Mouse (Mus musculus): ENCODE measurements around the gene Auts2. TPM values are rescaled to one million over a fixed set of nuclear protein-coding genes. Genes with fewer than 3 reads are reported as not detected.

Auts2 gene
- polyA plus RNA-seq, 1 experiment from 2014 or later: 30.4 TPM

DNA sequence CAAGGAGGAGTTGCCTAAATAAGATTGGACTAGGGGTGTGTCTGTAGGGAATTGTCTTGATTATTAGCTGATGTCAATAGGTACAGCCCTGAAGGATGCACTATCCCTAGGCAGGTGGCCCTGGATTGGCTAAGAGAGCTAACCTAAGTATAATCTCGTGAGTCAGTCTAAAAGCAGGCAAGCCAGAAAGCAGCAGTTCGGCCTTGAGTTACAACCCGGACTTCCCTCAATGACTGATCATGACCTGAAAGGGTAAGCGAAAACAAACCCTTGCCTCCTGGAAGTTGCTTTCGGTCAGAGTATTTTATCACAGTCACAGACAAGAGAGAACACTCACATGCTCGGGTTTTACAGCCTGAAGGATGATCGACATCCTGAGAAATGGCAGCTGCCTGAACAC, 998.8 kb downstream of the Auts2 start:
- 73% methylated on average over 7 of the region's 7 CpGs for WGBS
- H3K9me3 ChIP-seq (ENCODE audit: control insufficient read depth, low read length): no peaks in the 10 kb centered on the region
- H3K4me2 ChIP-seq (ENCODE audit: low read length): no peak overlapping the region
- H3K4me3 ChIP-seq (ENCODE audit: low read depth, low read length): no peak overlapping the region
- ATAC-seq (replicated peaks; ENCODE audit: low FRiP score, low TSS enrichment, low read depth) (no peak), DNase-seq (ENCODE audit: low spot score) (no peak)
- H3K27ac ChIP-seq (ENCODE audit: low read depth): no peak overlapping the region
- H3K27me3 ChIP-seq (replicated peaks; ENCODE audit: control insufficient read depth, insufficient read depth, low read length): no peaks in the 10 kb centered on the region
- H3K9ac ChIP-seq (ENCODE audit: low read length): no peak overlapping the region
- H3K4me1 ChIP-seq (replicated peaks; ENCODE audit: control insufficient read depth, insufficient read depth, low read length): no peaks in the 10 kb centered on the region
- no peaks in the 10 kb centered on the region for H3K36me3 ChIP-seq (ENCODE audit: control insufficient read depth, insufficient read depth, low read length)

DNA sequence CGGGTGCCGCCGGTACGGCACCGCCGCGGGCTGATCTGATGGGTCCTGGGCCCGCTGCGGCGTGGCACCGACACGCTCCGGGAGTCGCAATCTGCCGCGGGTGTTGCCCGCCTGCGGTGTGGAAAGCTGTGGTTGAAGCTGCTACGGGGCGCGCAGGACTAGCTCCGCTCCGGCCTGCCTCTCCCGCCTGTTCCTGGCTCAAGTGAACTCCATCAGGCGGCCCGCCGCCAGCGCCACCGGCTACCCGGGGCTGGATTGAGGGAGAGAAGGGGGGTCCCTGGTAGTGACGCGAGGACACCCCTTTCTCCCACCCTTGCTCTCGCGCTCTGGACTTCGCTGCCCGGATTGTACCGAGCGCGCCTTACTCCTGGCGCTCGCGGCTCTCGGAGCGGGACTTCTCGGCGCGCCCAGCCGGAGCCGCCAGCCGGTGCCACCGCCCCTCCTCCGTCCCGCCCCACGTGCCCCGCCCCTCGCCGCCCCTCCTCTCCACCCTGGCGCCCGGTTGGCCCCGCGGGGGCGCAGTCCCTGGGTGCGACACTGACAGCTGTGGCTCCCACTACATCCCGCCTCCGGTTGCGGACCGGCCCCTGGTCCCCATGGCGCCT, 1004.7 kb downstream of the Auts2 start:
- WGBS: under 1% methylated on average over 67 of the region's 68 CpGs
- no peaks in the 10 kb centered on the region for H3K36me3 ChIP-seq (ENCODE audit: control insufficient read depth, insufficient read depth, low read length)
- H3K9me3 ChIP-seq (ENCODE audit: control insufficient read depth, low read length): no peaks in the 10 kb centered on the region
- no peaks in the 10 kb centered on the region for H3K27me3 ChIP-seq (replicated peaks; ENCODE audit: control insufficient read depth, insufficient read depth, low read length)
- peaks cover 14% of the 10 kb centered on the region for H3K4me1 ChIP-seq (replicated peaks; ENCODE audit: control insufficient read depth, insufficient read depth, low read length)
- H3K27ac ChIP-seq (ENCODE audit: low read depth): peak overlapping the region; percentile 92
- peak overlapping the region; percentile 70 for H3K4me2 ChIP-seq (ENCODE audit: low read length)
- ATAC-seq (replicated peaks; ENCODE audit: low FRiP score, low TSS enrichment, low read depth) (peak; percentile 84), DNase-seq (ENCODE audit: low spot score) (no peak)
- H3K9ac ChIP-seq (ENCODE audit: low read length): peak overlapping the region; percentile 90
- H3K4me3 ChIP-seq (ENCODE audit: low read depth, low read length): peak overlapping the region; percentile 85

GRCm38 (mm10) chr5:131537831-131538310, 1005.3 kb downstream of the Auts2 start:
- H3K27ac ChIP-seq (ENCODE audit: low read depth): peak overlapping the region; percentile 92
- H3K9me3 ChIP-seq (ENCODE audit: control insufficient read depth, low read length): no peaks in the 10 kb centered on the region
- peaks cover 3% of the 10 kb centered on the region; the same call in 1 of the 2 replicates for H3K36me3 ChIP-seq (ENCODE audit: control insufficient read depth, insufficient read depth, low read length)
- DNase-seq (ENCODE audit: low spot score) (peak; percentile 94), ATAC-seq (replicated peaks; ENCODE audit: low FRiP score, low TSS enrichment, low read depth) (peak; percentile 61)
- H3K4me2 ChIP-seq (ENCODE audit: low read length): peak overlapping the region; percentile 70
- H3K4me3 ChIP-seq (ENCODE audit: low read depth, low read length): peak overlapping the region; percentile 85
- H3K9ac ChIP-seq (ENCODE audit: low read length): peak overlapping the region; percentile 90
- H3K27me3 ChIP-seq (replicated peaks; ENCODE audit: control insufficient read depth, insufficient read depth, low read length): no peaks in the 10 kb centered on the region
- 0% methylated on average over 38 of the region's 48 CpGs for WGBS
- H3K4me1 ChIP-seq (replicated peaks; ENCODE audit: control insufficient read depth, insufficient read depth, low read length): peaks cover 14% of the 10 kb centered on the region

DNA sequence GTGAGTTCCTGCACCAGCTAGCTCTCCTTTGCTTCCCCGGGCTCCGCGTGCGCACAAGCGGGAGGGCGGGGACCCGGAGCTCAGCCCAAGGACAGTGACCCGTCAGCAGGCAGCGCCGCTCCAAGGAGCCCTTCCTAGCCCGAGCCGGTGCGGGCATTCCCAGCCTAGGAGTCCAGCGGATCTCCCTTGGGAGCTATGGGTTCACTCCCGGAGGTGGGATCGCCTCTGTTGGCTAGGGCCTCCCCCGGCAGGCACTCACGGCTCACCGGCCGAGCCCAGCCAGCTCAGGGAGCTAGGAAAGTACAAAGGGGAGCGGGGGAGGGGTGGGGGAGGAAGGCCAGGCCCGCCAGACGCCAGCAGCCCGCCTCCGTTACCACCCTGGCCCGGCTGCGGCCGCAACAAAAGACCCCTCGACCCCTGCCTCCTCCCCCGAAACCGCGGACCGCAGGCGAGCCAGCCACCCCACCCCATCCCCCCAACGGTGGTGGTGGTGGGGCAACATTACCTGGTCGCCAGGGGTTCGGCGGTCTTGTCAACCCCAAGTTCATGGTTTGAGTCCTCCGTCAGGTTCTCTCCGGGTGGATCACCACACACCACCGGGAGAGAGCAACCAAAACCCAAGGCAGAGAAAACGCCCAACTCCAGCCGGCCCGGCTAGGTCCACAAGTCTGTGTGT, 1005.9 kb downstream of the Auts2 start:
- Histone ChIP-seq H3K9ac (ENCODE audit: low read length) (peak overlapping the region; percentile 90), H3K4me3 (ENCODE audit: low read depth, low read length) (peak overlapping the region; percentile 85), H3K27ac (ENCODE audit: low read depth) (peak overlapping the region; percentile 92), H3K27me3 (replicated peaks; ENCODE audit: control insufficient read depth, insufficient read depth, low read length) (no peaks in the 10 kb centered on the region), H3K4me2 (ENCODE audit: low read length) (peak overlapping the region; percentile 70), H3K4me1 (replicated peaks; ENCODE audit: control insufficient read depth, insufficient read depth, low read length) (peaks cover 14% of the 10 kb centered on the region), H3K9me3 (ENCODE audit: control insufficient read depth, low read length) (no peaks in the 10 kb centered on the region), H3K36me3 (ENCODE audit: control insufficient read depth, insufficient read depth, low read length) (peaks cover 5% of the 10 kb centered on the region; the same call in 1 of the 2 replicates)
- peak; percentile 92 for DNase-seq (ENCODE audit: low spot score)
- under 1% methylated on average over 42 of the region's 44 CpGs for WGBS
- peak; percentile 71 for ATAC-seq (replicated peaks; ENCODE audit: low FRiP score, low TSS enrichment, low read depth)

DNA sequence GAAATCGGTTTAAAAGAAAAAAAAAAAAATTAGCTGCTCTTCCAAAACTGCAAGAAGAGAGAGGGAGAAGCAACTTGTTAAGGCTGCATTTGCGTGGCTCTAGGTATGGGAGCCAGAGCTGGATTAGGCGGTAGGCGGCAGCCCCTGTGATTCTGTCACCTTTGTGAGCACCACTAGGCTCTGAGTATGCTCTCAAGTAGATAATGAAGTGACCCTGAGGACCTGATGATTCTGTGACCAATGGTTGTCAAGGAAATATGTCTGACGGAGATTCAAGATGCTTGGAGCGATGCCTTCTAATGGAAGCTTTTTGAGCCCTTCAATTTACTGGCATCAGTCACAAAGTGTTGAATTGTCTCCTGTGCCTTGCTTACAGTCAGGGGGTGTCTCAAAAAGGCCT, 1007.4 kb downstream of the Auts2 start:
- H3K9ac ChIP-seq (ENCODE audit: low read length): no peak overlapping the region
- H3K4me3 ChIP-seq (ENCODE audit: low read depth, low read length): peak overlapping the region; percentile 85; the same call in 1 of the 2 replicates
- peak overlapping the region; percentile 70 for H3K4me2 ChIP-seq (ENCODE audit: low read length)
- H3K9me3 ChIP-seq (ENCODE audit: control insufficient read depth, low read length): no peaks in the 10 kb centered on the region
- peaks cover 5% of the 10 kb centered on the region; the same call in 1 of the 2 replicates for H3K36me3 ChIP-seq (ENCODE audit: control insufficient read depth, insufficient read depth, low read length)
- DNase-seq (ENCODE audit: low spot score) (no peak), ATAC-seq (replicated peaks; ENCODE audit: low FRiP score, low TSS enrichment, low read depth) (no peak)
- H3K4me1 ChIP-seq (replicated peaks; ENCODE audit: control insufficient read depth, insufficient read depth, low read length): peaks cover 20% of the 10 kb centered on the region
- no peak overlapping the region for H3K27ac ChIP-seq (ENCODE audit: low read depth)
- H3K27me3 ChIP-seq (replicated peaks; ENCODE audit: control insufficient read depth, insufficient read depth, low read length): no peaks in the 10 kb centered on the region
- 52% methylated on average over 6 of the region's 6 CpGs for WGBS

DNA sequence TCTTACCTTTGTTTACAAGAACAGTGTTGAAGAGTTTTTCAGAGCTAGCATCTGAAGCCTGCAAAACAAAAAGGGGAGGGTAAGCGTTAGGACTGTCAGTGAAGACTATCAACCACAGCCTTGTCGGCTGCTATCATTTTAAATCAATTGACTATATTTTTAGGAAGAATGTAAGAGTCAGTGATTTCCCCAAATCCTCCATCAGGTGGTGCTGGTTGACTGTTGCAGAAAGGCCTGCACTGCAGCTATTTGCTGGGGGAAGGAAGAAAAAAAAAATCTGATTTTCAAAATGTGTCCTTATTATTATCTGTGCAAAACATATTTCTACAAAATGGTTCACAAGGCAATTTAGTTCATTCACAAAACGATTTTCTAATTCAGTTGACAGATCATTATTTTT, 1009.3 kb downstream of the Auts2 start:
- DNase-seq (ENCODE audit: low spot score): peak; percentile 72

GRCm38 (mm10) chr5:131531744-131532552, 1011.2 kb downstream of the Auts2 start:
- no peak overlapping the region for H3K4me3 ChIP-seq (ENCODE audit: low read depth, low read length)
- H3K9me3 ChIP-seq (ENCODE audit: control insufficient read depth, low read length): no peaks in the 10 kb centered on the region
- DNase-seq (ENCODE audit: low spot score): no peak
- H3K4me2 ChIP-seq (ENCODE audit: low read length): no peak overlapping the region
- 71% methylated on average over 15 of the region's 15 CpGs for WGBS
- no peaks in the 10 kb centered on the region for H3K27me3 ChIP-seq (replicated peaks; ENCODE audit: control insufficient read depth, insufficient read depth, low read length)
- H3K9ac ChIP-seq (ENCODE audit: low read length): no peak overlapping the region
- no peak for ATAC-seq (replicated peaks; ENCODE audit: low FRiP score, low TSS enrichment, low read depth)
- peaks cover 20% of the 10 kb centered on the region for H3K4me1 ChIP-seq (replicated peaks; ENCODE audit: control insufficient read depth, insufficient read depth, low read length)
- H3K36me3 ChIP-seq (ENCODE audit: control insufficient read depth, insufficient read depth, low read length): peaks cover 10% of the 10 kb centered on the region
- no peak overlapping the region for H3K27ac ChIP-seq (ENCODE audit: low read depth)

More for the DNA sequence above, 1009.3 kb downstream of the Auts2 start:
- Histone ChIP-seq H3K36me3 (ENCODE audit: control insufficient read depth, insufficient read depth, low read length) (peaks cover 7% of the 10 kb centered on the region), H3K9ac (ENCODE audit: low read length) (no peak overlapping the region), H3K9me3 (ENCODE audit: control insufficient read depth, low read length) (no peaks in the 10 kb centered on the region), H3K4me3 (ENCODE audit: low read depth, low read length) (no peak overlapping the region), H3K4me1 (replicated peaks; ENCODE audit: control insufficient read depth, insufficient read depth, low read length) (peaks cover 20% of the 10 kb centered on the region), H3K4me2 (ENCODE audit: low read length) (no peak overlapping the region), H3K27ac (ENCODE audit: low read depth) (no peak overlapping the region), H3K27me3 (replicated peaks; ENCODE audit: control insufficient read depth, insufficient read depth, low read length) (no peaks in the 10 kb centered on the region)
- 33% methylated on average over 3 of the region's 3 CpGs for WGBS
- ATAC-seq (replicated peaks; ENCODE audit: low FRiP score, low TSS enrichment, low read depth): no peak

DNA sequence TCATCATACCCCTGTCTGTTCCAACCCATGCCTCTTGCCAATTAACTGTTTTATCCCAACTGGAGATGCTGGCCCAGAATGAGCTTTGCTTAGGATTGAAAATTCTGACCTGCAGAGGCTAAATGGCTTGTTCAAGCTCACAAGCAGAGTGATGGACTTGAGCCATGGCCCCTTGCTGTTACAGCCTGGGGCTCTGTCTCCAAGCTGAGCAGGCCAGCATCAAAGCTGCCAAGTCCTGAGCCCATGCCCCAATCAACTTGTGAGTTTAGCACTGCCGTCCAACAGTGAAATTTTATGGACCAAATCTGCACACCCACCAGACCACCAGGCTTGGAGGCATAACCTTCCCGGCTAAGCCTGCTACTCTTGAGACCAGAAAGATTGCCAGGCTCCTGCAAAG, 1012.3 kb downstream of the Auts2 start:
- ATAC-seq (replicated peaks; ENCODE audit: low FRiP score, low TSS enrichment, low read depth): no peak
- no peak overlapping the region for H3K4me2 ChIP-seq (ENCODE audit: low read length)
- no peak for DNase-seq (ENCODE audit: low spot score)
- H3K4me3 ChIP-seq (ENCODE audit: low read depth, low read length): no peak overlapping the region
- 66% methylated on average over 2 of the region's 2 CpGs for WGBS
- H3K9ac ChIP-seq (ENCODE audit: low read length): no peak overlapping the region
- H3K4me1 ChIP-seq (replicated peaks; ENCODE audit: control insufficient read depth, insufficient read depth, low read length): peaks cover 20% of the 10 kb centered on the region
- H3K27ac ChIP-seq (ENCODE audit: low read depth): no peak overlapping the region
- H3K27me3 ChIP-seq (replicated peaks; ENCODE audit: control insufficient read depth, insufficient read depth, low read length): no peaks in the 10 kb centered on the region
- no peaks in the 10 kb centered on the region for H3K9me3 ChIP-seq (ENCODE audit: control insufficient read depth, low read length)
- peaks cover 10% of the 10 kb centered on the region for H3K36me3 ChIP-seq (ENCODE audit: control insufficient read depth, insufficient read depth, low read length)
